Mouse (Mus musculus): ENCODE results near the gene Jhy. TPM values are rescaled to one million over a fixed set of nuclear protein-coding genes. Genes with fewer than 3 reads are reported as not detected.

Jhy gene
- polyA plus RNA-seq, 1 experiment from 2014 or later, result 0.09 TPM

DNA sequence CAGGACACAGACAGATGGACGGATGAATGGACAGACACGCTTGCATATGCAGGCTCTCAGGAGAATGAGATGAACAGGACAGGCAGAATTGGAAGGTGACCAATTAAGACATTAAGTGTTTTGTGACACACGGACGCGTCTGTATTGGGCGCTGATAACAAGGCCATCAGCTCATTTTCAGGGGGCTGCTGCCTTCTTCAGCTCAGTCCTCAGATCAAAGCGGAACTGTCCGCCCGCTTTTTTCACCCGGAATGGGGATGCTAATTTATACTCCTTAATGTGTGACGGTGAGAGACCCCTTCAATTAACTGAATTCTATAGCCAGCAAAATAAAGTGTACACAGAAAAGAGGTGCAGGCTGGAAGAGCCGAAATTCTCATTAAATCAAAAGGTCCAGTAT is 74.5 kb downstream of the Jhy start:
- H3K27me3 ChIP-seq (replicated peaks; ENCODE audit: control insufficient read depth, insufficient read depth, low read length), result no peaks in the 10 kb centered on the region; the same call in 1 of the 2 replicates
- no peak overlapping the region for H3K4me2 ChIP-seq (ENCODE audit: low read depth, low read length)
- no peak overlapping the region for H3K9ac ChIP-seq (ENCODE audit: low read depth, low read length)
- H3K4me1 ChIP-seq (ENCODE audit: control insufficient read depth, insufficient read depth, low read length), result no peaks in the 10 kb centered on the region
- H3K4me3 ChIP-seq (ENCODE audit: low read length), result no peak overlapping the region
- 53% methylated on average over 12 of the region's 12 CpGs for WGBS
- no peak for ATAC-seq
- H3K36me3 ChIP-seq (ENCODE audit: control insufficient read depth, insufficient read depth, low read length), result no peaks in the 10 kb centered on the region
- H3K9me3 ChIP-seq (ENCODE audit: control insufficient read depth, low read length), result no peaks in the 10 kb centered on the region
- H3K27ac ChIP-seq (ENCODE audit: low read length), result no peak overlapping the region

DNA sequence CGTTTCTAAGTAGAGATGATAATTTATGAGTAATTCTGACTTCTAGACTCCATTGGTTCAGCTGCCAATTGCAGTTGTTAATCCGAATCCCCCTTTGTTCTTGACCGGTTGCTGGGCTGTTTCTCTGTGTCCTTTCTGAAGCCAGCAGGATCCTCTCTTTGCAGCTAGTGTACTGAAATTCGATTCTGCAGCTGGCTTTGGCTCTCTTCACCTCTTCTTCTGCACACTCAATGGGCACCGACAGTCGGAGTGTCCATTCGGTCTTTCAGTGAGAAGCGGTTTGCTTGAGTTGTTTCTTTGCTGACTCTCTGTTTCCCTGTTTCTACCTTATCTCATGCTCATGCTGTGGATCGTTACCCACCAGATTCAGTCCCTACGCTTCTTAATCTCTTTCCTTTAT is 78.2 kb downstream of the Jhy start:
- Histone ChIP-seq H3K9me3 (ENCODE audit: control insufficient read depth, low read length) (no peaks in the 10 kb centered on the region), H3K9ac (ENCODE audit: low read depth, low read length) (no peak overlapping the region), H3K4me2 (ENCODE audit: low read depth, low read length) (no peak overlapping the region), H3K27me3 (replicated peaks; ENCODE audit: control insufficient read depth, insufficient read depth, low read length) (peaks cover 8% of the 10 kb centered on the region), H3K36me3 (ENCODE audit: control insufficient read depth, insufficient read depth, low read length) (no peaks in the 10 kb centered on the region), H3K27ac (ENCODE audit: low read length) (no peak overlapping the region), H3K4me3 (ENCODE audit: low read length) (no peak overlapping the region), H3K4me1 (ENCODE audit: control insufficient read depth, insufficient read depth, low read length) (no peaks in the 10 kb centered on the region)
- ATAC-seq, result no peak
- 52% methylated on average over 10 of the region's 10 CpGs for WGBS

DNA sequence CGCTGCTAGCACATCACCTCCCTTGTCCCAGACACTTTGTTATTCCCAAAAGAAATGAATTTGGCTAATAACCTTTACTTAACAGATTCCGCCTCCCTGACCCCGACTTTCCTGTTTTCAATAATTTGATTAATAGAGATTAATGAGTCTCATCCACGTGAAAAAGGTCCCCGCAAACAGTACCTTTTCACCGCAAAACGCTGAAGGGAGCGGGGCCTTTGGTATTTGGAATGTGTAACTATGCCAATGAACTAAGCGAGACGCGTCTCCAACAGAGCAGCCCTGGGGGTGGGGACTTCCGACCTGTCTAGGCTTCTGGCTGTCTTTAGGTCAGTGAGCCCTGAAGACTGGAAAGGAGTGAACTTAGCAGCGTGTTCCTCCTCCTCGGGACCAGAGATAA is 84.9 kb downstream of the Jhy start:
- H3K27ac ChIP-seq (ENCODE audit: low read length), result no peak overlapping the region
- no peak for ATAC-seq
- no peaks in the 10 kb centered on the region for H3K36me3 ChIP-seq (ENCODE audit: control insufficient read depth, insufficient read depth, low read length)
- H3K4me1 ChIP-seq (ENCODE audit: control insufficient read depth, insufficient read depth, low read length), result peaks cover 5% of the 10 kb centered on the region
- 2% methylated on average over 14 of the region's 14 CpGs for WGBS
- H3K9me3 ChIP-seq (ENCODE audit: control insufficient read depth, low read length), result no peaks in the 10 kb centered on the region
- peaks cover 60% of the 10 kb centered on the region for H3K27me3 ChIP-seq (replicated peaks; ENCODE audit: control insufficient read depth, insufficient read depth, low read length)
- no peak overlapping the region for H3K4me2 ChIP-seq (ENCODE audit: low read depth, low read length)
- no peak overlapping the region for H3K9ac ChIP-seq (ENCODE audit: low read depth, low read length)
- no peak overlapping the region for H3K4me3 ChIP-seq (ENCODE audit: low read length)

DNA sequence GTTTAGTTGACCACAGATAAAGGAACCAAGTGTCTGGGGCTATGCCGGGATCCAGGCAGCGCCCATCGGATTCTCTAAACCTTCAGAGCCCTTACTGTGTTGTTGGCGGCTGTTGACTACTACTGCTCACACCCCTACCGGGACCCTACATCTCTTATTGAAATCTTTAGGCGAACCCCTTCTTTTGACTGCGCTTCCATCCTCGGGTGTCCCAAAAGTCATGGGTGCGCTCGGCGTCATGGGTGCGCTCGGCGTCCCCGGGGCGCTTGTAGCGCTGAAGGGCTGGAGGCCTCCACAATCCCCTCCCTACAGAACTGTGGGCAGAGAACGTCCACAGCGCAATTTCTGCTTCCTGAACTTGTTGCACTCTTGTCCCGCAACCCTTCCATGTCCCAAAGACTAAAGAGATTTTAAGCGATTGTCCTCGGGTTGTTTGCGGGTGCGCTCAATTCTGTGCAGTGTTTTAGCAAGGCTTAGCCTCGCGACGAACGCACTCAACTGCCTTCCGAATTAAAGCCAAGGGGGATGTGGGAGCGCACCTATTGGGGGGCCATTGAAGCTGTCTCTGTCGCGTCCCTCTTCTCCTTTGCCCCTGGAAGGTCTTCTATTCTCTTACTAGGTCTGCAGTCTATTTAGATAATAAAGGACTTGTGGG is 85.5 kb downstream of the Jhy start:
- H3K9me3 ChIP-seq (ENCODE audit: control insufficient read depth, low read length), result no peaks in the 10 kb centered on the region
- H3K4me3 ChIP-seq (ENCODE audit: low read length), result no peak overlapping the region
- WGBS, result 1% methylated on average over 32 of the region's 32 CpGs
- H3K4me2 ChIP-seq (ENCODE audit: low read depth, low read length), result no peak overlapping the region
- H3K36me3 ChIP-seq (ENCODE audit: control insufficient read depth, insufficient read depth, low read length), result no peaks in the 10 kb centered on the region
- peaks cover 5% of the 10 kb centered on the region for H3K4me1 ChIP-seq (ENCODE audit: control insufficient read depth, insufficient read depth, low read length)
- H3K9ac ChIP-seq (ENCODE audit: low read depth, low read length), result no peak overlapping the region
- no peak overlapping the region for H3K27ac ChIP-seq (ENCODE audit: low read length)
- H3K27me3 ChIP-seq (replicated peaks; ENCODE audit: control insufficient read depth, insufficient read depth, low read length), result peaks cover 66% of the 10 kb centered on the region
- ATAC-seq, result no peak

- Histone ChIP-seq H3K36me3 (ENCODE audit: control insufficient read depth, insufficient read depth, low read length) (no peaks in the 10 kb centered on the region), H3K27ac (ENCODE audit: low read length) (no peak overlapping the region), H3K4me3 (ENCODE audit: low read length) (peak overlapping the region; percentile 39), H3K4me1 (ENCODE audit: control insufficient read depth, insufficient read depth, low read length) (peaks cover 5% of the 10 kb centered on the region), H3K9ac (ENCODE audit: low read depth, low read length) (no peak overlapping the region), H3K27me3 (replicated peaks; ENCODE audit: control insufficient read depth, insufficient read depth, low read length) (peaks cover 66% of the 10 kb centered on the region), H3K4me2 (ENCODE audit: low read depth, low read length) (peak overlapping the region; percentile 49), H3K9me3 (ENCODE audit: control insufficient read depth, low read length) (no peaks in the 10 kb centered on the region)
- ATAC-seq, result no peak
- 2% methylated on average over 29 of the region's 29 CpGs for WGBS
Observed at GRCm38 (mm10) chr9:40877881-40878235, 86.1 kb downstream of the Jhy start.

GRCm38 (mm10) chr9:40877146-40877880 is 86.6 kb downstream of the Jhy start:
- Histone ChIP-seq H3K4me3 (ENCODE audit: low read length) (peak overlapping the region; percentile 39), H3K9me3 (ENCODE audit: control insufficient read depth, low read length) (no peaks in the 10 kb centered on the region), H3K36me3 (ENCODE audit: control insufficient read depth, insufficient read depth, low read length) (no peaks in the 10 kb centered on the region), H3K27ac (ENCODE audit: low read length) (no peak overlapping the region), H3K4me1 (ENCODE audit: control insufficient read depth, insufficient read depth, low read length) (peaks cover 5% of the 10 kb centered on the region), H3K9ac (ENCODE audit: low read depth, low read length) (no peak overlapping the region), H3K4me2 (ENCODE audit: low read depth, low read length) (peak overlapping the region; percentile 49), H3K27me3 (replicated peaks; ENCODE audit: control insufficient read depth, insufficient read depth, low read length) (peaks cover 71% of the 10 kb centered on the region)
- WGBS, result 1% methylated on average over 42 of the region's 42 CpGs
- ATAC-seq, result no peak

GRCm38 (mm10) chr9:40876693-40877092 is 87.2 kb downstream of the Jhy start:
- 7% methylated on average over 5 of the region's 5 CpGs for WGBS
- Histone ChIP-seq H3K27ac (ENCODE audit: low read length) (no peak overlapping the region), H3K27me3 (replicated peaks; ENCODE audit: control insufficient read depth, insufficient read depth, low read length) (peaks cover 77% of the 10 kb centered on the region), H3K4me1 (ENCODE audit: control insufficient read depth, insufficient read depth, low read length) (peaks cover 5% of the 10 kb centered on the region), H3K36me3 (ENCODE audit: control insufficient read depth, insufficient read depth, low read length) (no peaks in the 10 kb centered on the region), H3K4me2 (ENCODE audit: low read depth, low read length) (no peak overlapping the region), H3K4me3 (ENCODE audit: low read length) (no peak overlapping the region), H3K9ac (ENCODE audit: low read depth, low read length) (no peak overlapping the region), H3K9me3 (ENCODE audit: control insufficient read depth, low read length) (no peaks in the 10 kb centered on the region)
- no peak for ATAC-seq

DNA sequence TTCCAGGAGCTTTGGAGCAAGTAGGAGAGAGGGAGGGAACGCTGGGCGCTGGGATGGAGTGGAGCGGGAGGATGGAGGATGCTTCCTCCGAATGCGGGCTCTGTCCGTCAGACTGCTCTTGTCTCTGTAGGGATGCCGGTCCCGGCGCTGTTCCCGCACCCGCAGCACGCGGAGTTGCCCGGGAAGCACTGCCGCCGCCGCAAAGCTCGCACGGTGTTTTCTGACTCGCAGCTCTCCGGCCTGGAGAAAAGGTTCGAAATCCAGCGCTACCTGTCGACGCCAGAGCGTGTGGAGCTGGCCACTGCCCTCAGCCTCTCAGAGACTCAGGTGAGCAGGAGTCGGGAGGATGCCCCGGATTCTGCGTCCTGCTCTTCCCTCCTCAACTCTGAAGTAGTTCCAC is 87.8 kb downstream of the Jhy start:
- no peaks in the 10 kb centered on the region for H3K9me3 ChIP-seq (ENCODE audit: control insufficient read depth, low read length)
- no peak overlapping the region for H3K9ac ChIP-seq (ENCODE audit: low read depth, low read length)
- peaks cover 83% of the 10 kb centered on the region for H3K27me3 ChIP-seq (replicated peaks; ENCODE audit: control insufficient read depth, insufficient read depth, low read length)
- no peaks in the 10 kb centered on the region for H3K36me3 ChIP-seq (ENCODE audit: control insufficient read depth, insufficient read depth, low read length)
- no peak overlapping the region for H3K27ac ChIP-seq (ENCODE audit: low read length)
- no peak overlapping the region for H3K4me2 ChIP-seq (ENCODE audit: low read depth, low read length)
- under 1% methylated on average over 29 of the region's 29 CpGs for WGBS
- no peak overlapping the region for H3K4me3 ChIP-seq (ENCODE audit: low read length)
- H3K4me1 ChIP-seq (ENCODE audit: control insufficient read depth, insufficient read depth, low read length), result peaks cover 5% of the 10 kb centered on the region
- ATAC-seq, result no peak

DNA sequence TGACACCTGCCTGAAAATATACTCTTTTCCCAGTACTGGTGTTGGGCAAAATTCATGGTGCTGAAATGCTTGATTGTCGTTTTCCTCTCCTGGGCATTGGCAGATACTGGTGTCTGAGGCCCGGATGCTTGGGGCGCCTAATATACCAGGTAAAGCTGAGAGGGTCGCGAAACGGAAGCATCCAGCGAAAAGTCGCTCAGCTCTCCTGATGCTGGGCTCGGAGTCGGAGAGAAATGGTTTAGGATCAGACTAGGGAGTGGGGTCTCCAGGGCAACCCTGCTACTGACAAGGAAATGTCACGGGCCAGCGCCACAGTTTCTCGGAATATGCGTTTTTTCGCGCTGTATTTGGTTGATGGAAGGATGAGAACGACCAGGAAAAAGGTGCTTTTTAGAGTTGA is 88.5 kb downstream of the Jhy start:
- Histone ChIP-seq H3K27me3 (replicated peaks; ENCODE audit: control insufficient read depth, insufficient read depth, low read length) (peaks cover 81% of the 10 kb centered on the region), H3K9ac (ENCODE audit: low read depth, low read length) (no peak overlapping the region), H3K9me3 (ENCODE audit: control insufficient read depth, low read length) (no peaks in the 10 kb centered on the region), H3K4me2 (ENCODE audit: low read depth, low read length) (no peak overlapping the region), H3K4me3 (ENCODE audit: low read length) (no peak overlapping the region), H3K4me1 (ENCODE audit: control insufficient read depth, insufficient read depth, low read length) (peaks cover 5% of the 10 kb centered on the region), H3K36me3 (ENCODE audit: control insufficient read depth, insufficient read depth, low read length) (no peaks in the 10 kb centered on the region), H3K27ac (ENCODE audit: low read length) (no peak overlapping the region)
- WGBS, result 2% methylated on average over 17 of the region's 17 CpGs
- no peak for ATAC-seq
